In genomic region chrX:11552177-11552576, GRCm38 (mm10) we compare ENCODE assay signal across 22 mouse cellular contexts.
DNase-seq lines count a peak whose midpoint lies in the region; ATAC-seq and TF ChIP-seq lines count a peak whose summit lies in the region.
"Had no signal": no experiment of that assay in that cellular context is flagged by ENCODE, and none has a peak within 500 bp of the region (broad histone marks: within the 10 kb centered on the region; RNA-seq: fewer than 3 reads in every experiment).

No protein-coding gene starts in this region.

- WGBS in forebrain, embryonic 16.5 days: 34% methylated on average over 5 of the region's 5 CpGs
- 75% methylated on average over 5 of the region's 5 CpGs for WGBS in forebrain, embryonic 11.5 days
- 40% methylated on average over 5 of the region's 5 CpGs for WGBS in lung, embryonic 14.5 days

- H3K27me3 ChIP-seq in forebrain, embryonic 16.5 days (replicated peaks; ENCODE audit: control insufficient read depth, insufficient read depth, low read length): no peaks in the 10 kb centered on the region
- peaks cover 2% of the 10 kb centered on the region; the same call in 1 of the 2 replicates for H3K27me3 ChIP-seq in forebrain, embryonic 11.5 days (ENCODE audit: control insufficient read depth, insufficient read depth, low read length)
- no peaks in the 10 kb centered on the region for H3K27me3 ChIP-seq in lung, embryonic 14.5 days (ENCODE audit: insufficient read depth, low read length)
- H3K27me3 ChIP-seq in CH12.LX (replicated peaks): no peaks in the 10 kb centered on the region

- H3K4me1 ChIP-seq in forebrain, embryonic 16.5 days (replicated peaks; ENCODE audit: control insufficient read depth, insufficient read depth, low read length): peaks cover 26% of the 10 kb centered on the region
- H3K4me1 ChIP-seq in forebrain, embryonic 11.5 days (replicated peaks; ENCODE audit: control insufficient read depth, insufficient read depth, low read length): 0 out of 2 replicates have a peak, but pooled peaks cover 8% of the 10 kb centered on the region
- no peaks in the 10 kb centered on the region; the same call in 1 of the 2 replicates for H3K4me1 ChIP-seq in lung, embryonic 14.5 days (ENCODE audit: insufficient read depth)
- H3K4me1 ChIP-seq in CH12.LX (ENCODE audit: control insufficient read depth in 1 of 2, insufficient read depth in 2 of 2): peaks cover 0 to 7% of the 10 kb centered on the region in 2 experiments; a peak in 2 of 4 replicates
- H3K4me1 ChIP-seq: liver, embryonic 12.5 days had no signal

- no peak overlapping the region for H3K9ac ChIP-seq in forebrain, embryonic 16.5 days (replicated peaks; ENCODE audit: low read depth, low read length)
- H3K9ac ChIP-seq in forebrain, embryonic 11.5 days (ENCODE audit: low read length): no peak overlapping the region
- no peak overlapping the region for H3K9ac ChIP-seq in lung, embryonic 14.5 days
- no peak overlapping the region for H3K9ac ChIP-seq in CH12.LX (ENCODE audit: insufficient read depth, low read depth)
- H3K9ac ChIP-seq: embryonic facial prominence, embryonic 12.5 days; limb, embryonic 12.5 days; liver, embryonic 12.5 days had no signal

- TF ChIP-seq POLR2A in CH12.LX (IDR thresholded peaks at IDR 0.05; ENCODE audit: low read depth, low read length): no peak

- no peak overlapping the region for H3K27ac ChIP-seq in forebrain, embryonic 16.5 days (ENCODE audit: low read length)
- H3K27ac ChIP-seq in forebrain, embryonic 11.5 days (ENCODE audit: low read depth, low read length): no peak overlapping the region
- no peak overlapping the region for H3K27ac ChIP-seq in lung, embryonic 14.5 days (ENCODE audit: low read depth)
- no peak overlapping the region for H3K27ac ChIP-seq in CH12.LX (ENCODE audit: insufficient read depth, low read depth)
- H3K27ac ChIP-seq: embryonic facial prominence, embryonic 12.5 days; heart, adult 2 months; kidney, postnatal 0 days; limb, embryonic 12.5 days; liver, embryonic 12.5 days had no signal

- H3K36me3 ChIP-seq in forebrain, embryonic 16.5 days (ENCODE audit: control insufficient read depth, insufficient read depth): no peaks in the 10 kb centered on the region
- no peaks in the 10 kb centered on the region for H3K36me3 ChIP-seq in forebrain, embryonic 11.5 days (ENCODE audit: control insufficient read depth, insufficient read depth, low read length)
- no peaks in the 10 kb centered on the region for H3K36me3 ChIP-seq in lung, embryonic 14.5 days (ENCODE audit: insufficient read depth)
- H3K36me3 ChIP-seq in CH12.LX (replicated peaks in 1 of 2; ENCODE audit: control insufficient read depth in 1 of 2, insufficient read depth in 1 of 2, low read length in 1 of 2): no peaks in the 10 kb centered on the region
- H3K36me3 ChIP-seq: embryonic facial prominence, embryonic 12.5 days; G1E; limb, embryonic 12.5 days; liver, embryonic 12.5 days had no signal

- TF ChIP-seq RAD21 in CH12.LX (IDR thresholded peaks at IDR 0.05; ENCODE audit: low read depth, low read length): no peak

- DNase-seq in forebrain, embryonic 11.5 days (ENCODE audit: low spot score): no peak
- DNase-seq in lung, embryonic 14.5 days: peak; percentile 60
- no peak for DNase-seq in lung, adult 18-20 months
- no peak for DNase-seq in CH12.LX (ENCODE audit: extremely low read depth)
- DNase-seq in brain, adult 2 months (ENCODE audit: low read depth, low spot score): peak; percentile 30
- no peak for DNase-seq in c-Kit-positive CD71-positive TER-119-positive erythroid progenitor cells, embryonic 14.5 days (ENCODE audit: low spot score)
- DNase-seq: adrenal gland, postnatal 10 days; cerebellum, adult 11-12 months; cerebellum, postnatal 14 days; gastrocnemius, postnatal 14 days; heart, adult 2 months; heart, postnatal 36 days; lung, postnatal 14 days; thymus, postnatal 25 days had no signal

- no peak overlapping the region; the same call in 1 of the 2 replicates for H3K4me2 ChIP-seq in forebrain, embryonic 16.5 days (ENCODE audit: low read length)
- H3K4me2 ChIP-seq in forebrain, embryonic 11.5 days (ENCODE audit: low read depth, low read length, severe bottlenecking): no peak overlapping the region
- H3K4me2 ChIP-seq in lung, embryonic 14.5 days: no peak overlapping the region
- peak overlapping the region; percentile 71; the same call in 1 of the 2 replicates for H3K4me2 ChIP-seq in CH12.LX (ENCODE audit: insufficient read depth, low read depth, poor library complexity, severe bottlenecking)
- H3K4me2 ChIP-seq: embryonic facial prominence, embryonic 12.5 days; limb, embryonic 12.5 days; liver, embryonic 12.5 days had no signal

- ATAC-seq in forebrain, embryonic 16.5 days: peak; percentile 43; the same call in 1 of the 2 replicates
- ATAC-seq in forebrain, embryonic 11.5 days (replicated peaks; ENCODE audit: low FRiP score): no peak
- peak; percentile 50; the same call in 1 of the 2 replicates for ATAC-seq in lung, embryonic 14.5 days (ENCODE audit: insufficient read depth)
- ATAC-seq: activated CD4-positive, CD25-positive, alpha-beta regulatory T cell, adult 4 months; intestine, embryonic 16.5 days; liver, embryonic 12.5 days had no signal

- in situ Hi-C loops in CH12.LX (cut with MboI; ENCODE audit: low pct_ligation_motif_present, low pct_unique_long_range_greater_than_20kb, low sequenced_read_pairs): no loop called here

- dilution Hi-C loops in CH12.LX (cut with MboI; ENCODE audit: extremely low pct_ligation_motif_present, extremely low pct_unique_long_range_greater_than_20kb, low sequenced_read_pairs): no loop called here

- no peaks in the 10 kb centered on the region for H3K79me2 ChIP-seq in CH12.LX (replicated peaks; ENCODE audit: control insufficient read depth, extremely low read depth, insufficient read depth, poor library complexity, severe bottlenecking)

- TF ChIP-seq EP300 in CH12.LX (IDR thresholded peaks at IDR 0.05; ENCODE audit: low read length): no peak

- no peak for TF ChIP-seq CTCF in lung, embryonic 14.5 days (IDR thresholded peaks at IDR 0.05; ENCODE audit: low read depth)
- TF ChIP-seq CTCF in CH12.LX (conservative IDR thresholded peaks at IDR 0.05 in 1 of 2, IDR thresholded peaks at IDR 0.05 in 1 of 2; ENCODE audit: low read depth in 2 of 2, low read length in 2 of 2): no peak

- no peak overlapping the region for H3K4me3 ChIP-seq in forebrain, embryonic 16.5 days (replicated peaks; ENCODE audit: low read length)
- no peak overlapping the region for H3K4me3 ChIP-seq in forebrain, embryonic 11.5 days (ENCODE audit: low read depth, low read length)
- H3K4me3 ChIP-seq in lung, embryonic 14.5 days (ENCODE audit: low read depth, low read length): no peak overlapping the region
- H3K4me3 ChIP-seq in CH12.LX (replicated peaks in 1 of 3; ENCODE audit: low read depth in 2 of 3, low read length in 2 of 3, poor library complexity in 1 of 3): no peak overlapping the region
- H3K4me3 ChIP-seq: embryonic facial prominence, embryonic 12.5 days; heart, adult 2 months; limb, embryonic 12.5 days; liver, embryonic 12.5 days had no signal

- no peaks in the 10 kb centered on the region for H3K9me3 ChIP-seq in forebrain, embryonic 16.5 days (ENCODE audit: control insufficient read depth, low read length)
- no peaks in the 10 kb centered on the region for H3K9me3 ChIP-seq in forebrain, embryonic 11.5 days (ENCODE audit: control insufficient read depth, low read length)
- no peaks in the 10 kb centered on the region for H3K9me3 ChIP-seq in lung, embryonic 14.5 days (ENCODE audit: low read depth, low read length)
- no peaks in the 10 kb centered on the region for H3K9me3 ChIP-seq in CH12.LX (replicated peaks; ENCODE audit: low read length)
- H3K9me3 ChIP-seq: embryonic facial prominence, embryonic 12.5 days; G1E; limb, embryonic 12.5 days; liver, embryonic 12.5 days had no signal

TF ChIP-seq in CH12.LX, 34 proteins besides CTCF, POLR2A, EP300 and RAD21:
- TF ChIP-seq MEF2A (IDR thresholded peaks at IDR 0.05; ENCODE audit: borderline replicate concordance, low read depth, low read length): no peak
- TF ChIP-seq NRF1 (IDR thresholded peaks at IDR 0.05; ENCODE audit: low read depth, low read length): no peak
- TF ChIP-seq KAT2A (IDR thresholded peaks at IDR 0.05; ENCODE audit: insufficient replicate concordance, low read length): no peak
- TF ChIP-seq NELFE (IDR thresholded peaks at IDR 0.05; ENCODE audit: low read depth, low read length): no peak
- no peak for TF ChIP-seq ETS1 (conservative IDR thresholded peaks at IDR 0.05; ENCODE audit: low read depth, low read length)
- no peak for TF ChIP-seq SMC3 (IDR thresholded peaks at IDR 0.05; ENCODE audit: low read depth, low read length)
- TF ChIP-seq POLR2AphosphoS2 (IDR thresholded peaks at IDR 0.05; ENCODE audit: low read depth, low read length): no peak
- TF ChIP-seq BHLHE40 (IDR thresholded peaks at IDR 0.05; ENCODE audit: low read depth, low read length): no peak

Comparison
In these comparisons a context has a peak if more than half of its experiments do, and no peak if none do; other contexts are left out.
1. DNase-seq: peak in lung, embryonic 14.5 days (single experiment) and brain, adult 2 months (single experiment); none in forebrain, embryonic 11.5 days (single experiment), lung, adult 18-20 months (0 of 2), CH12.LX (single experiment) and c-Kit-positive CD71-positive TER-119-positive erythroid progenitor cells, embryonic 14.5 days (single experiment).